Mouse (Mus musculus): Measurements from ENCODE around the gene Tob2. TPM values are rescaled to one million over a fixed set of nuclear protein-coding genes. Genes with fewer than 3 reads are reported as not detected.

Gene Tob2
- polyA plus RNA-seq, 1 experiment, result 16.1 TPM

DNA sequence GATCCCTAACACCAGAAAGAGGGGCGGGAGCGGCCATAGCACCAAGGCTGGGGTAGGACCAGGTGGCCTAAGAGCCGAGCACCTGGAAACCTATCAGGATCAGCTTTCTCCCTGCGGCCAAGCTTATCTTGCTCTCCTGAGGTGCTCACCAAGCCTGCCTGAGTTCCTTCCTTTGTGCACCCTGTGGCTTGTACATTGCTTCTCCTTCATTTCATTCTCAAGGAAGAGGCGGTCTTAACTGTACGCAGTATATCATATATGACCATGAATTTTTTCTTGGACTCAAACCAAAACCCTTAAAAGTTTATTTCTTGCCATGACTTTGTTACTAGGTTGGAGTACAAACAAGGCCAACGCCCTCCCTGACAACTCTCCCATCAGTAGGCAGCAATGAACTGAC is 5.6 kb upstream of the Tob2 start:
- no peaks in the 10 kb centered on the region for H3K27me3 ChIP-seq (replicated peaks)
- H3K4me1 ChIP-seq, result peaks cover 11% of the 10 kb centered on the region
- TF ChIP-seq GATA1 (IDR thresholded peaks at IDR 0.05; ENCODE audit: borderline replicate concordance, low read length), result no peak
- no peak for TF ChIP-seq FLI1 (IDR thresholded peaks at IDR 0.05; ENCODE audit: low read length)
- peaks cover 58% of the 10 kb centered on the region for H3K36me3 ChIP-seq (replicated peaks; ENCODE audit: low read length)
- H3K4me3 ChIP-seq (replicated peaks), result no peak overlapping the region
- H3K9me3 ChIP-seq, result no peaks in the 10 kb centered on the region

DNA sequence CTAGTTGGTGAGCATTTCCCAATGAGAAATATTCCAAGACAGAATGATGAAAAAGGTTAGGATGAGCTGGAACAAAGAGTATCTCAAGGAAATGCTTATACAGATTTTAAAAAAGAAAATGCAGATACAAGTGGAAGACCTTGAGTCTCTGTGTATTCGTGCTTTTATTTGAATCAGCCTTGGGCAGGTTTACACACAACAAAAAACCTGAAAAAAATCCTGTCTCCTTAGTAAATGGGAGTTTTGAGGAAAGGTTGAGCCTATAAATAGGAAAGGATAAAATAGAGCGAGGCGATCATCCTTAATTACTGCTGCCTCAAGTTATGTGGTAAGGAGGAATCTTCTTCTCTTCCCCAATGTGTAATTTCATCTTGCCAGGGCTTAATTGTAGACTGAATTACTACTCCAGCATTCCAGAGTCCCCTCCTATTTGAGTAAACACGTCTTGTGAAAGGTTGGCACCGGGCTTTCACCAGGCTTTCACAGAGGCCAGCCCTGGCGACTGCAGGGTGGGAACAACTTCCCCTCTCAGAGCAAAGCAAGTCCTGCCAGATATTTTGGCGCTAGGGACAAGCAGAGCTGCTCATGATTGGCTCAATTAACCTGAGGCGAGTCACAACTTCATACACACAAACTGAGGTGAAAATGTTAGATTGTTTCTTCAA is 2.0 kb upstream of the Tob2 start:
- H3K36me3 ChIP-seq (replicated peaks; ENCODE audit: low read length), result peaks cover 22% of the 10 kb centered on the region
- no peaks in the 10 kb centered on the region for H3K27me3 ChIP-seq (replicated peaks)
- TF ChIP-seq GATA1 (IDR thresholded peaks at IDR 0.05; ENCODE audit: borderline replicate concordance, low read length), result no peak
- H3K9me3 ChIP-seq, result no peaks in the 10 kb centered on the region
- H3K4me3 ChIP-seq (replicated peaks), result no peak overlapping the region
- H3K4me1 ChIP-seq, result peaks cover 32% of the 10 kb centered on the region

DNA sequence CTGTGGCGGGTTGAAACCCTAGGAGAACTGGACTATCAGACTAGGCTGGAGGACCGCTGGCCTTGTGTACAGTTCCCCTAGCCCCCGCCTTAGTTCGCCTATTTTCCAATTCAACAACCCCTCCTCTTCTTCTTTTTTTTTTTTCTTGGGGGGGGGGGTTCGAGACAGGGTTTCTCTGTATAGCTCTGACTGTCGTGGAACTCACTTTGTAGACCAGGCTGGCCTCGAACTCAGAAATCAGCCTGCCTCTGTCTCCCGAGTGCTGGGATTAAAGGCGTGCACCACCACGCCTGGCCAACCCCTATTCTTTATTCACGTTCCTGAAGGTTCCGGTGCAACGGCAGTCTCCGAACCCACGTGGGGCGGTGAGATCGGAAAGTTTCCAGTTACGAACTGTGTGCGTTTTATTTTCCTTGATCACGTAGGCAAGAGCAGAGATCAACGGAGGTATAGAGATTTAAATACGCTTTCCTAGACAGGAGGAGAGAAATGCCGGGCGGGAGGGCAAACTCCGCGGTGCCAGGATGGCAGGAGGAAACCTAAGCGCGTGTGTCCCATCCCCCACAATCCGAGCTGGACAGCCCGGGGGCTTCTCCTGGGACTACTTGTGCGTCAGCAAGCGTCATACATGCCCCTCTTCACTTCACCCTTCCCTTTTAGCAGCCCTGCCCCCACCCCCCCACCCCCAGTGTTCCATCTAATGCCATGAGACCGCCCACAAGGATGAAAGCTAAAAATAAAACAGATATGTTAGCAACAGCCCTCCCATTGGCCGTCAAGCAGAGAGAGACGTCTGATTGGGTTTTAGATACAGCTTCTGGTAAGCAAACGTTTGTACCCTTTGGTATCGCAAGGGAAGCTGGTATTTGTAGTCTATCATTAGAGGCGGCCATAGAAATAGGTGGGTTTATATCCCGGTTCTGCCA is 997 bp upstream of the Tob2 start:
- peaks cover 19% of the 10 kb centered on the region for H3K36me3 ChIP-seq (replicated peaks; ENCODE audit: low read length)
- TF ChIP-seq FLI1 (IDR thresholded peaks at IDR 0.05; ENCODE audit: low read length) (no peak), GATA1 (IDR thresholded peaks at IDR 0.05; ENCODE audit: borderline replicate concordance, low read length) (no peak)
- peaks cover 42% of the 10 kb centered on the region for H3K4me1 ChIP-seq
- peak overlapping the region; percentile 100 for H3K4me3 ChIP-seq (replicated peaks)
- no peaks in the 10 kb centered on the region for H3K9me3 ChIP-seq
- no peaks in the 10 kb centered on the region for H3K27me3 ChIP-seq (replicated peaks)

DNA sequence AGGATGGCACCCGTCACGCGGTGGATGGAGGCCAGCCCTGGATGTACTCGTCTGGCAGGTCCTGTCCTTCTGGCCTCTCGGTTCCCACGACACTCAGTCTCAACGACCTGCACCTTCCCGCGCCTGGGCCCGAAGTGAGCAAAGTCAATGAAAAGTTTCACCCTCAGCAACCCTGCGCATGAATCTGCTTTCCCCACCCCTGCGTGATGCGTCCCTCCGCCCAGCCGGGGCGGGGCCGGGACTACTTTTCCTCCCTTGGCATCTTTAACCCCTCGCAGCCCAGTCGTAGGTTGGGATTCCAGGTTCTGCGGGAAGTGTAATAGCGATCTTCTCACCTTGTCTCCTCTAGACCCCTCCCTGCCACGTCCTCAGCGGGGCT is 469 bp downstream of the Tob2 start:
- TF ChIP-seq GATA1 (IDR thresholded peaks at IDR 0.05; ENCODE audit: borderline replicate concordance, low read length) (no peak), FLI1 (IDR thresholded peaks at IDR 0.05; ENCODE audit: low read length) (no peak)
- H3K9me3 ChIP-seq, result no peaks in the 10 kb centered on the region
- H3K4me1 ChIP-seq, result peaks cover 48% of the 10 kb centered on the region
- H3K4me3 ChIP-seq (replicated peaks), result peak overlapping the region; percentile 100
- H3K27me3 ChIP-seq (replicated peaks), result no peaks in the 10 kb centered on the region
- peaks cover 18% of the 10 kb centered on the region for H3K36me3 ChIP-seq (replicated peaks; ENCODE audit: low read length)

DNA sequence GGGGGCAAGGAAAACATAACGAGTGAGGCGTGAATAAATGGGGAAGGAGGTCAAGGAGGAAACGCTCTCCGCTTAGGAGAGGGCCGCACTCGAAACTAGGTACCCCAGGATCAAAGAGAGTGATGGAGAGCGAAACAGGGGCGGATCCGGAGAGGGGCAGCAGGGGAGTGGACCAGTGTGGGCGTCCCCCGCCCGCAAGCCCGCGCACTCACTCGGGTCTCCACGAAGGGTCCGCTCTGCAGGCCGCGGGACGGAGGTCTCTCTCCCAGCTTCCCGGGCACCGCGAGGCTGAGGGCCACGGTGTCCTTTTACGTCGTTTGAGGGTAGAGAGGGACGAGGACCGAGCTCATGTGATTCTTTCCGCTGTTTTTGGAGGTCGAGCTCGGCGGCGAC is 876 bp downstream of the Tob2 start:
- Histone ChIP-seq H3K27me3 (replicated peaks) (no peaks in the 10 kb centered on the region), H3K4me1 (peaks cover 52% of the 10 kb centered on the region), H3K4me3 (replicated peaks) (peak overlapping the region; percentile 100), H3K36me3 (replicated peaks; ENCODE audit: low read length) (peaks cover 22% of the 10 kb centered on the region), H3K9me3 (no peaks in the 10 kb centered on the region)
- TF ChIP-seq FLI1 (IDR thresholded peaks at IDR 0.05; ENCODE audit: low read length), result 0 out of 2 replicates have a peak, but pooled peaks have one; percentile 6
- no peak for TF ChIP-seq GATA1 (IDR thresholded peaks at IDR 0.05; ENCODE audit: borderline replicate concordance, low read length)

DNA sequence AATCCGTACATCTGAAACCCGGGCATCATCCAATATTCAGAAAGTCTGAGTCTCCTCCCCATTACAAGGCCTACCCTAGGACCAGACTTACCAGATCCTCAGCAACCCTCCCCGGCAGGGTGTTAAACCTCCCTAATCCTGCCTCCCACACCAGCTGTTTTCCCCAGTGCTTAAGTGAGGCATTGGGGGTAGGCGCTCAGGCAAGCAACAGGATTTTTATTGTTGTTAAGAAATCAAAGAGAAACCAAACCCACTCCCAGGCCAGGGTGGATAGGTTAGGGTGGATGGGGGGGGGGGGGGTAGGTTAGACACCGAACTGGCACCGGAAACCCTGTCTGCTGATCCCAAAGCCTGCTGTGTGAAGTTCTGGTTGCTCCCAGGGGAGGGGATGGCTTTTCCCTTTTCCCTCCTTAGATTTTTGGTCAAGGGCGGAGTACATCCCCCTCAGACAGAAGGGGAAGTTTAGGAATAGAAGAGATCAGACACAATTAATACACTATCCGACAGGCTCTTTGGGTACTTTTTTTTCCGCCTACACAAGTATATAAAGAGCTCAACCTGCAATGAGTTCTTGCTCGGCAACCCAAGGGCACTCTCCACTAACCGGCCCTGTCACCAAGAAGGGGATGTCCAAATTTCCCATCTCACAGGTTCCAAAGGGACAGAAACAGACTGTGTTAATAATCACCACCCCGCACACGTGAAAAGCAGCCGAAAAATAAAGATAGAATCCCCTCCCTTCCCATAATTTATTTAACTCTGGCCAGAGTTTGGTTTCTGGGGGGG is 1.5 kb downstream of the Tob2 start:
- TF ChIP-seq GATA1 (IDR thresholded peaks at IDR 0.05; ENCODE audit: borderline replicate concordance, low read length), result no peak
- no peak for TF ChIP-seq FLI1 (IDR thresholded peaks at IDR 0.05; ENCODE audit: low read length)
- H3K4me3 ChIP-seq (replicated peaks), result peak overlapping the region; percentile 100
- no peaks in the 10 kb centered on the region for H3K9me3 ChIP-seq
- peaks cover 28% of the 10 kb centered on the region for H3K36me3 ChIP-seq (replicated peaks; ENCODE audit: low read length)
- peaks cover 58% of the 10 kb centered on the region for H3K4me1 ChIP-seq
- H3K27me3 ChIP-seq (replicated peaks), result no peaks in the 10 kb centered on the region

DNA sequence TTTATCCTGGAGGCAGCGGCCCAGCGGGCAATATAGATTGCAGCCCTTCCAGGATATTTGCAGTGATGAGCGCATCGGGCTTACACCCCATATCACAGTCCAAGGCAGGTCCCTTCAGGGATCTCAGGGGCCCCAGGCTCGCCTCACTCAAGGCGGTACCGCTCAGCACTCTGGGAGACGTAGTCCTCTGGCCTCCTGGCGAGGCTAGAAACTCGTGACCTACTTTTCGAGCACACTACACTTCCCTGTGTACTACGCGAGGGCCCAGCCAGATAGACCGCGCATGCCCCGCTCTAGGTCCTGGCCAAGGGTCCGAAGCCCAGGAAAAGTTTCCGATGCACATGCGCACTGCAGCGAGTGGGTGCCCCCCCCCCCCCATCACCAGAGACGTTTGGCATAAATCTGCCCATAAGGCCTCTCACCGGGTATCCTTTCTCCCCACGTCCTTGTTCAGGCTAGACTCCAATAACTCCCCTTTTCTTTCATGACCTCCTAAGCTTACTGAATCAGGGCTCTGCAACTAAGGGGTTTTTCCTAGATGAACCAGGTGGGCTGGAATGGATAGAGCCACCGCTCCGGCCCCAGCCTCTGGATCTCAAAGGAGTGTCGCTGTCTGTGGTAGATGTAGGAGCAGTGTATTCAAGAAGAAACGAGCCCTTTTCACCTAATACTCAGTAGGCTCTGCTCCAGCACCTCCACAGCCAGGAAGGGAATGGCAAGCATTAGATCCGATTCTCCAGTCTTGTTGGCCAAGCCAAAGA is 2.4 kb downstream of the Tob2 start:
- Histone ChIP-seq H3K4me1 (peaks cover 65% of the 10 kb centered on the region), H3K36me3 (replicated peaks; ENCODE audit: low read length) (peaks cover 37% of the 10 kb centered on the region), H3K9me3 (no peaks in the 10 kb centered on the region), H3K4me3 (replicated peaks) (peak overlapping the region; percentile 100), H3K27me3 (replicated peaks) (no peaks in the 10 kb centered on the region)
- no peak for TF ChIP-seq GATA1 (IDR thresholded peaks at IDR 0.05; ENCODE audit: borderline replicate concordance, low read length)
- TF ChIP-seq FLI1 (IDR thresholded peaks at IDR 0.05; ENCODE audit: low read length), result no peak

DNA sequence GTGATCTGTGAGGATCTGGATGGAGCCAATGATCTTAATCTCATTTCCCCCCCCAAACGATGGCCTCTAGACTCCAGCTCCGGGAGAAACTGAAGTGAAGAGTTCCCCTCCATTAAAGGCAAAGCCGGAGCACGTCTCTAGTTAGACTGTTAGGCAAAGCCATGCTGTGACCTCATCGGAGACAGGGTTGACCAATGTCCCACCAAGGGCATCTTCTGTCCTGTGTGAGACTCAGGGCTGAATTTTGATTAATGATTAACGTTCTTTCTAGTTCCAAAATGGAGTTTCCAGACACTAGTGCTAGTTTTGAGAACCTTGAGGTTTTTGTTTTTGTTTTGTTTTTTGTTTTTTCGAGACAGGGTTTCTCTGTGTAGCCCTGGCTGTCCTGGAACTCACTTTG is 5.5 kb downstream of the Tob2 start:
- TF ChIP-seq GATA1 (IDR thresholded peaks at IDR 0.05; ENCODE audit: borderline replicate concordance, low read length) (no peak), FLI1 (IDR thresholded peaks at IDR 0.05; ENCODE audit: low read length) (no peak)
- Histone ChIP-seq H3K36me3 (replicated peaks; ENCODE audit: low read length) (peaks cover 66% of the 10 kb centered on the region), H3K4me1 (peaks cover 70% of the 10 kb centered on the region), H3K27me3 (replicated peaks) (no peaks in the 10 kb centered on the region), H3K4me3 (replicated peaks) (no peak overlapping the region), H3K9me3 (no peaks in the 10 kb centered on the region)

DNA sequence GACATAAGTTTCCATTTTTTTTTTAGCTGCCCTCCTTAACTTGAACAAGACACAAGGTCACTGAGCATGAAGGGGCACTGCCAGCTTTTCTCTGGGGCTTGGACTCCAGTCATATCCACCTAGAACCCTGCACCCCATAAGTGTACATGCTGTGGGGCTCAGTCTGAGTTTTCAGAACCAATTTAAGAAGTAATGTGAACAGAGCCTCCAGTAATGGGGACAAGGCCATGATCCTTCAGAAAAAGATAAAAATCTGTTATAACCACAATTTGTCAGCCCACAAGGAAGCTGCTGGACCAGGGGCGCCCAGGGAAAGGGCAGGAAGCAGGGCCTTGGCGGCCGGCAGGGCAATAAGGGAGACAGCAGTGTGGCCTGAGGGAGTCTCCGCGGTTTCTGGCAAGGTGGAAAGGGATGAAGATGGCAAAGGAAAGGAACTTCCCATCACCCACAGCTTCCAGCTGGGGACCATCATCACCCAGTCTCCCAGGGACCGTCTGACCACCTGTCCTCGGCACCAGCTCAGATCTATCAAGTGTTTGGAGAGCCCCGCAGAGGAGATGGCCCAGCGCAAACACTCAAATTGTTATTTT is 6.1 kb downstream of the Tob2 start:
- TF ChIP-seq GATA1 (IDR thresholded peaks at IDR 0.05; ENCODE audit: borderline replicate concordance, low read length) (no peak), FLI1 (IDR thresholded peaks at IDR 0.05; ENCODE audit: low read length) (no peak)
- Histone ChIP-seq H3K4me3 (replicated peaks) (no peak overlapping the region), H3K36me3 (replicated peaks; ENCODE audit: low read length) (peaks cover 71% of the 10 kb centered on the region), H3K9me3 (no peaks in the 10 kb centered on the region), H3K27me3 (replicated peaks) (no peaks in the 10 kb centered on the region), H3K4me1 (peaks cover 75% of the 10 kb centered on the region)

Data from megakaryocyte, embryonic 14.5 days (primary cell).